Mouse (Mus musculus): ENCODE results near the gene Strn.
"Not testable (repeated sequence)": the region's sequence is repeated elsewhere in the genome, so short reads cannot be mapped to it uniquely, and the experiment has no call there.

The Strn gene

GRCm38 (mm10) chr17:78710258-78710657, 26.7 kb downstream of the Strn start:
- no peak for DNase-seq (ENCODE audit: low read depth, low spot score)

- DNase-seq (ENCODE audit: low read depth, low spot score) = no peak
These were observed 28.6 kb downstream of the Strn start for GRCm38 (mm10) chr17:78708422-78708821.

GRCm38 (mm10) chr17:78702988-78703387, 34.0 kb downstream of the Strn start:
- DNase-seq (ENCODE audit: low read depth, low spot score) = no peak

- no peak for DNase-seq (ENCODE audit: low read depth, low spot score)
These were observed 38.0 kb downstream of the Strn start for GRCm38 (mm10) chr17:78698965-78699364.

DNA sequence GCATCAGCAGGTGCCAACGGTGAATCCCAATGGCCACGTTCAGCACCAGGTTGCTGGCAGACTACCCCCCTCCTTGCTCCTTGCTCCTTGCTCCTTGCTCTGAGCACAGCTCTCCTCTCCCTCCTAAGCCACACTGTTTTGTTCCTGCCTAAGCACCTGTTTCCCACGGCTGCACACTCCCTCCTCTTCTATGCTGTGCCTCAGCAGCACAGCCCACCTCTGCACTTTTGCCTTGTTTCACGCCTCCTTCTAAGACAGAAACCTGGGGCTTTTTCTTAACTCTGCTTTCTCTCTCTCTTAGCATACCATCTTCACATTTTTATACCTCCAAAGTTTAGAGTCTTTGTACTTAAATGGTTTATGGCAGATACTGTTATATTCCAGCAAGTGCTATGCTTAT, 39.5 kb downstream of the Strn start:
- DNase-seq (ENCODE audit: low read depth, low spot score) = no peak

DNA sequence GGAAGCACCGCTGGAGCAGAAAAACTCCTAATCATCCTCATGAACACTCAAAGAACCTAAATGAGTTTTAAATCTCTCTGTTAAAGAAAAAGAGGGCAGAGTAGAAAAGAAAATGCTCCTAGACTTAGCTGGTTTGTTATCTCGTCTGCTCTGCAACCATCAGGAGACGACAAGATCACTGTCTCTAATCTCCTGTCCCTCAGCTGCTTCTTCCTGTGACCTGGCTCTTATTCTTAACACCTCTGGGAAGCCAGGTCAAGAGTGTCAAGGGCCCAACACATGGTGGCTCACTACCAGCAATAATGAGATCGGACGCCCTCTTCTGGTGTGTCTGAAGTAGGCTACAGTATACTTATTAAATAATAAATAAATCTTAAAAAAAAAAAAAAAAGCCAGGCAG, 40.1 kb downstream of the Strn start:
- DNase-seq (ENCODE audit: low read depth, low spot score) = no peak

DNA sequence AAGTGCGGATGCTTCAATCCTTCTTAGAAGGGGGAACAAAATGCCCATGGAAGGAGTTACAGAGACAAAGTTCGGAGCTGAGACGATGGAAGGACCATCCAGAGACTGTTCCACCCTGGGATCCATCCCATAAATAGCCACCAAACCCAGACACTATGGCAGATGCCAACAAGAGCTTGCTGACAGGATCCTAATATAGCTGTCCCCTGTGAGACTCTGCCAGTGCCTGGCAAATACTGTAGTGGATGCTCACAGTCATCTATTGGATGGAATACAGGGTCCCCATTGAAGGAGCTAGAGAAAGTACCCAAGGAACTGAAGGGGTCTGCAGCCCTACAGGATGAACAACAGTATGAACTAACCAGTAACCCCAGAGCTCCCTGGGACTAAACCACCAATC, 47.8 kb downstream of the Strn start:
- not testable (repeated sequence) for DNase-seq (ENCODE audit: low read depth, low spot score)

GRCm38 (mm10) chr17:78687971-78688370, 49.0 kb downstream of the Strn start:
- no peak for DNase-seq (ENCODE audit: low read depth, low spot score)

DNA sequence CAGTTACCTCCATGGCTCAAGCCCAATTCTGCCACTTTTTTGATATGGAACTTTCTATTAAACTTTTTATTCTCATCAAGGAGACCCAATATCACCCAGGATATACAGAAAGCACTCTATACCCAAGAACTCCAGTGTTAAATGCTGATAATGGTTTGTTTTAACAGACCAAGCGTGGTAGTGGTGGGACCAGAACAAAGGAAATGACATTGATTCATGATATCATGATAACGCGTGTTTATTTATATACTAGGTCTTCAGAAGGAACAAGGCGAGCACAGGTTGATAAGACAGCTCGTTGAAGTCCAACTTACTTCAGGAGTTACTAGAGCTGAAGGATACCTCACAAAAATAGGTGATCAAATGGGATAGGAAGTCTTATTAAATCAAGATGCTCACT, 52.0 kb downstream of the Strn start:
- no peak for DNase-seq (ENCODE audit: low read depth, low spot score)

GRCm38 (mm10) chr17:78682351-78682750, 54.6 kb downstream of the Strn start:
- no peak for DNase-seq (ENCODE audit: low read depth, low spot score)

- DNase-seq (ENCODE audit: low read depth, low spot score) = no peak
These were observed 57.5 kb downstream of the Strn start for GRCm38 (mm10) chr17:78679503-78679902.

GRCm38 (mm10) chr17:78676813-78677212, 60.2 kb downstream of the Strn start:
- no peak for DNase-seq (ENCODE audit: low read depth, low spot score)

DNA sequence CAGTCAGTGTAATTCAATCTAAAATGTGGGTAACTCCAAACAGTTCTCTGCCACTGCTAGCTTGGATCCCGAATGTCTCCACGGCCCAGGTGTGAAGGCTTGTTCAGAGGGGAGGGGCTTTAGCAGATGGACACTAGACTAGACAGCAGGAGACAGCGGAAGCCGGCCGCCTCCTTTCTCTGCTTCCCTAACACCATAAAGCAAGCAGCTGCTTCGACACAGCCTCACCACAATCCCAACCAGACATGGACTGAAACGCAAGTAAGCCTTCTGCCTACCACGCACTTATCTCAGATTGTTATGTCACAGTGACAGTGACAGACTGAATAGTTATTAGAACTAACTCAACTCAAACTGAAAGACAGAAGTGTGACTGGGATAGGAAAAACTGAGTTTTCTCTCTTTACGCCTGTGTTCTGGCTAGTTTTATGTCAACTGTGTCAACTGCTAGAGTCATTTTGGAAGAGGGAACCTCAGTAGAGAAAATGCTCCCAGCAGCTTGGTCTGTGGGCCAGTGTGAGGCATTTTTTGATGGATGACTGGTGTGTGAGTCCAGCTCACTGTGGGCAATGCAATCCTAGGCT, 71.9 kb downstream of the Strn start:
- DNase-seq (ENCODE audit: low read depth, low spot score) = no peak

DNA sequence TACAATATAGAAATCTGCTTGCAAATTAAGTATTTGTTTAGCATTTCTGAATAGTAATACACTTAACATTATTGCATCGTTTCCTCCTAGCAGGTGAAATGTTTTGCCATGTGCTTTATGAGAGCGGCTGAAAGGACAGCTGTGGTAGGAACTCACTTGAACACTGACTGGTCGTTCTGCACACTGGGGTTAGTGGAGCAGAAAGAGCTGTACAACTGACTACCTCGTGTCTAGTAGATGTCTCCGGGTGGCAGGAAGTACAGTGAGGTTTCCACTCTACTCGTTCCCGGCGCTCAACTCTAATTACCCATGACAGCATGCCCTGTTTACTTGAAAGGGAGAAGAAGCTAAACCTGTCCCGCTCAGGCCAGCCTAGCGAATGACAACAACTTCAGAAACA, 82.2 kb downstream of the Strn start:
- DNase-seq (ENCODE audit: low read depth, low spot score) = no peak

DNA sequence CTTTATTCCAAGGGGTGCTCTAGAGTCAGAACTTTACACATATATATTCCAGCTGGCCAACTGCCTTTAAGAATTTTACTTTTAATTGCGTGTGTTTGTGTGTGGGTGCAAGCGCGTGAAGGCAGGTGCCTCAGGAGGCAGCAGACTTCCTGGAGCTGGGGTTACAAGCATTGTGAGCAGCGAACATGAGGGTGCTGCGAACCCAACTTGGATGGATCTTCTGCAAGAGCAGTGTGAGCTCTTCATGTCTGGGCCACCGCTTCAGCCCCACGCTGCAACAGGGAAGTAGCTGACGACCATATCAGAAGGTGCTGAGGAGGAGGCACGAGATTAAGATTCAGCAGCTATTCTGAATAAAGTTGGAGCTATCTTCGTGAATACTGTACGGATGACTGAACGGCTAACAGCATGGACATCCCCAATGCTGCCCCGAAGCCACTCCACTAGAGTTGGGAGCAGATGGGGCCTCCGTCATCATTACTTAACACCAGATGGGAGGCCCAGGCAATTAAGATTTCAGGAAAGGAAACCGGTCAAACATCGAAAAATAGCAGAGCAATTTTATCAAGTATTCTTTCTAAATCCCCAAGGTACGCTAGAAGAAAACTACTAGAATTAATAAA, 93.0 kb downstream of the Strn start:
- DNase-seq (ENCODE audit: low read depth, low spot score) = no peak

- no peak for DNase-seq (ENCODE audit: low read depth, low spot score)
These were observed 94.7 kb downstream of the Strn start for GRCm38 (mm10) chr17:78642259-78642658.

- DNase-seq (ENCODE audit: low read depth, low spot score) = no peak
These were observed 96.6 kb downstream of the Strn start for GRCm38 (mm10) chr17:78640387-78640786.

DNA sequence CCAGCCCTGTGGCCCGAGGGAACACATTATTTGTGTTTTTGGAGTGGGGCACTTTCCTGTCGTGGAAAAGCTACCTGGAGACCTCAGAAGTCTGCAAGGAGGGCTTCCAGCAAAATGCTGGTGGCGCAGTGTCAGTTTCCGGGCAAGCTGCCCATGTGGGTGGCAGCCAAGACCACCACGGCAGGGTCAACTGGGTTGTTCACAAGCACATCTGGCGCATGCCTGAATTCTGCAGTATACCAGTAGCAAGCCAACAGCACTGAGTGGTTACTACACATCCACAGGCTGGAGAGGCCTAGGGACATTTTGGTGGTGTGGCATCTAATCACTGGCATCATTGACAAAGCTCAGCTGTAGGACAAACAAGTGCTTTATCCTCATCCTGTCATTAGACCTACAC, 97.9 kb downstream of the Strn start:
- no peak for DNase-seq (ENCODE audit: low read depth, low spot score)

DNA sequence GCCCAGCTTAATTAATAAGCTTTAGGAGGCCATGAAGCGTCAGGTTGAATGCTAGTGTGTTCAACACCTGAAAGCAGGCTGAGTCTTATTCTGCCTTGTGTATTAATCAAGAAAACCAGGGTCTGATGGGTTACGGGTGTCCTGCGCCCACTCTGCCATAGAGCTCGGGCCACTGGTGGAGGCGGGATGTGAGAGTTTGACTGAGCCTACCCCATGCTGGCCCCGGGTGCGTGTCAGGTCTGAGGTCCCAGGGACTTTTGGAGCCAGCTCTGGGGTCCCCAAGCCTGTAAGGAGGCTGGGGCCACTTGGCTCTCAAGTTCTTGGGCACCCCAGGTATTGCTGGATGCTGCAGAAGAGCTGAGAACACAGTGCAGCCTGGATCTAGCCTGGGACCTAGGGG, 99.9 kb downstream of the Strn start:
- DNase-seq (ENCODE audit: low read depth, low spot score) = no peak

DNA sequence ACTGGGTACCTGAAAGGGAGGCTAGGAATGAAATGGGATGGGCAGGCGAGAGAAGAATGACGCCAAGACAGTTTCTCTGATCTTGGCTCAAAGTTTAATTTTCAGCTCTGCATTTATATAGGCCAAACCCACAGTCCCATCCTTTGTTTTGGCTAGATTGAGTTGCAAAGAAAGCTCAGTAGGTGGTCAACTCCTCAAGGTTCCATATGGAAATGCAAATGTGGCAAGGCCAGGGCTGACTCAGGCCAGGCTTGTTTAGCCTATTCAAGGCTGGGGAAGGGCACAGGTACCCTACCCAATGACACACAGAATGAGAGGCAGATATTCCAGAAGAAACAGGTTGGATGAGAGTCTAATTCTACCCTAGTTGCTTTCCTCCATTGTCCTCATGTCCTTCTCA, 101.4 kb downstream of the Strn start:
- peak; percentile 62 for DNase-seq (ENCODE audit: low read depth, low spot score)

DNA sequence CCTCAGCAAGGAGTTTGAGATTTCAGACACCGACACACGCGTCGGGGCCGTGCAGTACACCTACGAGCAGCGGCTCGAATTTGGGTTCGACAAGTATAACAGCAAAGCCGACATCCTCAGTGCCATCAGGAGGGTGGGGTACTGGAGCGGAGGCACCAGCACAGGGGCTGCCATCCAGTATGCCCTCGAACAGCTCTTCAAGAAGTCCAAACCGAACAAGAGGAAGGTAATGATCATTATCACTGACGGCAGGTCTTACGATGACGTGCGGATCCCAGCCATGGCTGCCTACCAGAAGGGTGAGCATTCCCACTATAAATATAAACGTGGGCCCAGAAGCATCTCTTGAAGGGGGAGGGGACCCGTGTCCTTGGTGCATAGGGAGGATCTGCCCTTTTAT, 112.1 kb downstream of the Strn start:
- no peak for DNase-seq (ENCODE audit: low read depth, low spot score)

DNA sequence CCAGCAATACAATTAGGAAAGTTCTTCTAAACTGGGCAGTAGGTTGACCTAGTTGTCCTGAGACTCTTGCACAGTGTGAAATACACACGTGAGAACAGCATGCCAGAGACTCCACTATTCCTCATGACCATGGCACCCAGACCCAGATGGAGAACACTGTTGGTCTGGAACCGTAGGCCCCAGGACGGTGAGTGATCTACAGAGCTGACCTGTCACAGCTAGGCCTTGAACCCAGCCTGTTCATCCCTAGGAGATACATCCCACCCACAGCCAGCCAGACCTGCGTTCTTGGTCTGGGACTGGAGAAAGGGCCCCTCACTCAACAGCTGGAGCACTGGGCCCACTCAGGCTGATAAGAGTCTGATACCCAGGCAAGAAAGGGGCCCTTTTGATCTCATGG, 115.1 kb downstream of the Strn start:
- DNase-seq (ENCODE audit: low read depth, low spot score) = no peak

DNA sequence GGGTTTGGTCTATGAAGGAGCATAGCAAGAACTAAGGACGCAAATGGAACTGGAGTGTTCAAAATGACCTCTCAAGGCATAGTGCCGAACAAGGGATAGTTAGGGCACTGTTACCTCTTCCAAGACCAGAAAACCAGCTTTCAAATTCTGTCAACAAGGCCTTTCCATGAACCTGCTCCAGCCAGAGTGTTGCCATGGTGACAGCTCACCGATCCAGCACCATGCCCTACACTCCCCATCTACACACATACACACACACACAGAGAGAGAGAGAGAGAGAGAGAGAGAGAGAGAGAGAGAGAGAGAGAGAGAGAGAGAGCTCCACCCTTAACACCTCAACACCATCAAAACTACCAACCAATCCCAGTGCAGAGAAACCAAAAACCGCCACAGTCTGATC, 116.3 kb downstream of the Strn start:
- no peak for DNase-seq (ENCODE audit: low read depth, low spot score)

DNA sequence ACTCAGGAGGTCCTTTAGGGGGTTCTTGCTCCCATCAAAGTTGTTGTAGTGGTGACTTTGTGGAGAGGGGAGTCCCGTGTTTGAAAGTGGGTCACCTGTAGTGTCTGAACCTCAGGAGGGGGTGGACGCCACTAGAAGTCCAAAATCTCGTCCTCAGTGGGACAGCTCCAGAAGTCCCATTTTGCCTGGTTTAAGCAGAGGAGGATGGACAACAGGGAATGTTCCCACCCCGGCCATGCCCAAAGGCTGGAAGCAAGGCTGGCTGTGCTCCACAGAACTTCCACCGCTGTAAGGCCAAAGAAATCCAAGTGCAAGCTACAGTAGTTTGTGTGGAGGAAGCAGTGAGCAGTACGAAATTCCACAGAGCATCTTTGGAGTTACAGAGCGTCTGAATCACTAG, 117.0 kb downstream of the Strn start:
- DNase-seq (ENCODE audit: low read depth, low spot score) = no peak

Measured in WW6 (cell line).